Mouse (Mus musculus): ENCODE measurements around the gene Atp6v1e1. TPM values are rescaled to one million over a fixed set of nuclear protein-coding genes. Genes with fewer than 3 reads are reported as not detected.

Gene Atp6v1e1
- polyA plus RNA-seq, 1 experiment from 2014 or later, result 123 TPM

DNA sequence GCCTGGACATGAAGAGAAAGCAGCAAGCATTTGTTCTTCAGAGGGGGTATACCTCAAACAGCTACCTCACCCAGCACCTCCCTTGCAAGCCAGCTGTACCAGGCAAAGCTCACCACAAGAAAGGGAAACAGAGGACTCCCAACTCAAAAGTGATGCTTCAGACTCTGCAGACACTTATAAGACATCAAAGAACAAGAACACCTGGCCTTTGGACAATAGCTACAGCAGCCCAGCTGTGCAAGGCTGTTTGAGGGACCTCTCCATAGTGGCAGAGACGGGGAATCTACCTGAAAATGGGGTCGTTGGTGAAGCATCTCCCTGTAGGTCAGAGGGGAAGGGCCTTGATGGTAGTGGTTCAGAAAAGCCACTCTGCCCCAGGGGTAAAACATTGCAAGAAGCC is 61.4 kb downstream of the Atp6v1e1 start:
- H3K36me3 ChIP-seq, result peaks cover 24% of the 10 kb centered on the region
- H3K4me2 ChIP-seq, result no peak overlapping the region
- no peaks in the 10 kb centered on the region for H3K9me3 ChIP-seq
- no peak overlapping the region for H3K4me3 ChIP-seq
- no peaks in the 10 kb centered on the region for H3K4me1 ChIP-seq
- ATAC-seq (ENCODE audit: insufficient number of reproducible peaks, low FRiP score, low TSS enrichment, low read depth), result no peak
- H3K27me3 ChIP-seq, result no peaks in the 10 kb centered on the region
- 84% methylated on average over 2 of the region's 2 CpGs for WGBS
- no peak overlapping the region for H3K9ac ChIP-seq
- no peak overlapping the region for H3K27ac ChIP-seq

DNA sequence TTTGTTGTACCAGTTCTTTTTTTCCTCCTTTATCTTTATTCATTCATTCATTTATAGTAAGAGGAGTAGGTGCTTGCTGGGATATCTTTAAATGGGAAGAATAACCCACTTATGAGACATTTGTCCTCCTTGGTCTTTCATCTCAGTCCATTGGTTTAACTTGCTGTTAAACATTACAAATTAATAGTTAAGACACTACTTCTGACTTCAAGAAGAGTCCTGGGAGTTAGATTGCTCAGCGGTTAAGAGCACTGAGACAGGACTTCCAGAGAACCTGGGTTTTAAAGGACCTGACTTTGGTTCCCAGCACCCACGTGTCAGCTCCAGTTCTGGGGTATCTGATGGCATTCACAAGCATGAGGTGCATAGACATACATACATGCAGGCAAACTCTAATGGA is 76.2 kb downstream of the Atp6v1e1 start:
- H3K36me3 ChIP-seq, result no peaks in the 10 kb centered on the region
- no peaks in the 10 kb centered on the region for H3K9me3 ChIP-seq
- H3K4me3 ChIP-seq, result no peak overlapping the region
- no peak overlapping the region for H3K4me2 ChIP-seq
- 92% methylated on average over 2 of the region's 2 CpGs for WGBS
- H3K27ac ChIP-seq, result no peak overlapping the region
- no peak for ATAC-seq (ENCODE audit: insufficient number of reproducible peaks, low FRiP score, low TSS enrichment, low read depth)
- no peaks in the 10 kb centered on the region for H3K27me3 ChIP-seq
- H3K9ac ChIP-seq, result no peak overlapping the region
- H3K4me1 ChIP-seq, result no peaks in the 10 kb centered on the region

Small RNA genes lying within 50 kb of the gene (microRNA-seq; reads per million reads assigned to microRNA genes)
- not detected for gene Gm25193

Other genes with a start within 250 kb of the Atp6v1e1 start
- gene Cecr2, start 156.4 kb downstream of the Atp6v1e1 start, polyA plus RNA-seq (2015; fragmentation: Nextera tagmentation; extraction: Ambion mirVana), result 2.1 and 2.6 TPM in 2 replicates
- gene Slc25a18, start 49.2 kb downstream of the Atp6v1e1 start, polyA plus RNA-seq (2015; fragmentation: Nextera tagmentation; extraction: Ambion mirVana), result 0.56 and 0.65 TPM in 2 replicates
- 25.3 and 27.8 TPM in 2 replicates for gene Bcl2l13, start 13.4 kb upstream of the Atp6v1e1 start, polyA plus RNA-seq (2015; fragmentation: Nextera tagmentation; extraction: Ambion mirVana)
- gene Bid, start 94.1 kb upstream of the Atp6v1e1 start, polyA plus RNA-seq (2015; fragmentation: Nextera tagmentation; extraction: Ambion mirVana), result 16.4 and 17.0 TPM in 2 replicates